Mouse (Mus musculus) C2C12 (cell line): ENCODE data around the gene Pcdh15.

Experiments
- CEBPB ChIP-seq: IDR thresholded peaks from one replicate; pipeline ENCODE4 v1.6.1; 2011; ENCODE audit warnings: low read depth, mild to moderate bottlenecking, control low read depth, moderate library complexity
- CTCF ChIP-seq: IDR thresholded peaks from one replicate; pipeline ENCODE4 v1.5.1; 2011; ENCODE audit not compliant: control insufficient read depth, insufficient read depth, insufficient read length
- FOSL1 ChIP-seq: IDR thresholded peaks from one replicate; pipeline ENCODE4 v1.8.0; 2011; ENCODE audit warnings: mild to moderate bottlenecking, low read length; ENCODE audit not compliant: poor library complexity, insufficient read depth, severe bottlenecking
- MAX ChIP-seq: IDR thresholded peaks from one replicate; pipeline ENCODE4 v1.6.1; 2011; ENCODE audit warnings: mild to moderate bottlenecking, control low read depth
- MYOD1 ChIP-seq: IDR thresholded peaks from one replicate; pipeline ENCODE4 v1.6.1; 2011; ENCODE audit warnings: low read depth; ENCODE audit not compliant: control insufficient read depth, insufficient read length
- MYOG ChIP-seq: IDR thresholded peaks from one replicate; pipeline ENCODE4 v1.6.1; 2011; ENCODE audit not compliant: control insufficient read depth, insufficient read length; ENCODE audit errors: extremely low read depth
- USF1 ChIP-seq: IDR thresholded peaks from one replicate; pipeline ENCODE4 v1.6.1; 2011; ENCODE audit warnings: low read depth, mild to moderate bottlenecking, control low read depth, moderate library complexity

DNA sequence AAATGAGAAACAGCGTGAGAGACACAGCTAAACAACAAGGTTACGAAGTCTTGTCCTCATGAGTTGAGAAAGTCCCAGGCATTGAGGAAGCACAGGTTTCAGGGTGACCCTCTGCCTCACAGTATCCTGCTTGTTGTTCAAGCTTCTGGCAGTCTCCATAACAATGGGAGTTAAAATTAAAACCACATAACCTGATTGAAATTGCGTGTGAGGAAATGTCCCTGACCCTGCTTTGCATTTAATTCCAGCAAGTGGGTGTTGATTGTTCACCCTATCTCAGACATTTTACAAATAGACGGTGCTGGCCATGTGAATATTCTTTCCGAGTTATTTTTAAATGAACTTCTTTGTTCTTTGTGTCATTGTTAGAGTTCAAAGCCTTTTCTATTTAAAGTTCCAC lies 1171.8 kb downstream of the Pcdh15 start:
- TF ChIP-seq CEBPB (no peak), CTCF (no peak), USF1 (no peak), MYOG (no peak), MAX (no peak), FOSL1 (no peak), MYOD1 (no peak)
